Mouse (Mus musculus) heart, postnatal 25 days (tissue): ENCODE data around the gene Cnnm3. TPM values are rescaled to one million over a fixed set of nuclear protein-coding genes. Genes with fewer than 3 reads are reported as not detected.

Experiments
- DNase-seq: peaks from one replicate; pipeline ENCODE4 v3.0.0; 2022; ENCODE audit warnings: low spot score
- intact Hi-C: fragments of 180-260 bp; cut with DNase I; formaldehyde crosslinking; loops from one replicate; pipeline ENCODE4 v1.15.1; 2025
- total RNA-seq, 2 experiments: library from RNA; stranded (reverse); gene quantifications; 2 replicates each; pipeline ENCODE4 v1.2.3; 2021

The Cnnm3 gene
- total RNA-seq, 2 experiments from 2014 or later: 14.7 to 15.7 TPM

- DNase-seq: no peak
Observed at GRCm38 (mm10) chr1:36552506-36552905, 40.8 kb downstream of the Cnnm3 start.

GRCm38 (mm10) chr1:36554633-36555399 lies 43.1 kb downstream of the Cnnm3 start:
- DNase-seq: no peak
- intact Hi-C loops: loop anchor here (2.0 kb wide), 1 partner anchor 36 kb away; no protein-coding TSS in a partner anchor

More at GRCm38 (mm10) chr1:36552506-36552905, 40.8 kb downstream of the Cnnm3 start:
- intact Hi-C loops: no loop called here

GRCm38 (mm10) chr1:36555798-36556395 lies 44.2 kb downstream of the Cnnm3 start:
- no peak for DNase-seq
- intact Hi-C loops: loop anchor here (2.0 kb wide), 2 partner anchors 35 to 79 kb away; no protein-coding TSS in a partner anchor

- intact Hi-C loops: loop anchor here (2.0 kb wide), 1 partner anchor 78 kb away; no protein-coding TSS in a partner anchor
- DNase-seq: peak; percentile 90
Observed at GRCm38 (mm10) chr1:36556553-36557456, 45.1 kb downstream of the Cnnm3 start.

GRCm38 (mm10) chr1:36557457-36558011 lies 45.9 kb downstream of the Cnnm3 start:
- intact Hi-C loops: loop anchor here (2.0 kb wide), 3 partner anchors 23 to 77 kb away; no protein-coding TSS in a partner anchor

GRCm38 (mm10) chr1:36558031-36558993 lies 46.6 kb downstream of the Cnnm3 start, which contains the start of gene Sema4c:
Gene Sema4c, minus strand, starts transcription at chr1:36558349.
- intact Hi-C loops: loop anchor here (2.0 kb wide), 2 partner anchors 22 to 54 kb away; no protein-coding TSS in a partner anchor
- DNase-seq: peak; percentile 60

More at GRCm38 (mm10) chr1:36557457-36558011, 45.9 kb downstream of the Cnnm3 start:
- DNase-seq: peak; percentile 86

GRCm38 (mm10) chr1:36559256-36559655 lies 47.6 kb downstream of the Cnnm3 start:
- no peak for DNase-seq
- intact Hi-C loops: loop anchor here (2.0 kb wide), 2 partner anchors 22 to 54 kb away; no protein-coding TSS in a partner anchor

- intact Hi-C loops: loop anchor here (2.0 kb wide), 2 partner anchors 21 to 53 kb away; no protein-coding TSS in a partner anchor
- no peak for DNase-seq
Observed at GRCm38 (mm10) chr1:36559888-36560287, 48.2 kb downstream of the Cnnm3 start.

- peak; percentile 44 for DNase-seq
- intact Hi-C loops: no loop called here
Observed at GRCm38 (mm10) chr1:36560903-36561302, 49.2 kb downstream of the Cnnm3 start.

- intact Hi-C loops: no loop called here
- DNase-seq: no peak
Observed at GRCm38 (mm10) chr1:36562388-36562787, 50.7 kb downstream of the Cnnm3 start.

GRCm38 (mm10) chr1:36563197-36563596 lies 51.5 kb downstream of the Cnnm3 start:
- peak; percentile 42 for DNase-seq
- intact Hi-C loops: no loop called here

- DNase-seq: no peak
- intact Hi-C loops: no loop called here
Observed at GRCm38 (mm10) chr1:36563632-36564031, 52.0 kb downstream of the Cnnm3 start.

GRCm38 (mm10) chr1:36564101-36564500 lies 52.4 kb downstream of the Cnnm3 start:
- peak; percentile 66 for DNase-seq
- intact Hi-C loops: no loop called here

GRCm38 (mm10) chr1:36566425-36566824 lies 54.8 kb downstream of the Cnnm3 start:
- no peak for DNase-seq
- intact Hi-C loops: no loop called here

GRCm38 (mm10) chr1:36567818-36568603 lies 56.3 kb downstream of the Cnnm3 start:
- no peak for DNase-seq
- intact Hi-C loops: no loop called here

GRCm38 (mm10) chr1:36568776-36569175 lies 57.1 kb downstream of the Cnnm3 start:
- intact Hi-C loops: no loop called here

GRCm38 (mm10) chr1:36569694-36570276 lies 58.1 kb downstream of the Cnnm3 start:
- DNase-seq: no peak
- intact Hi-C loops: no loop called here

More at GRCm38 (mm10) chr1:36568776-36569175, 57.1 kb downstream of the Cnnm3 start:
- no peak for DNase-seq
